Mouse (Mus musculus): ENCODE data around the gene Coro2a.

Gene Coro2a

GRCm38 (mm10) chr4:46526798-46527557 is 75.0 kb downstream of the Coro2a start:
- no peak for DNase-seq (ENCODE audit: extremely low spot score)

GRCm38 (mm10) chr4:46526226-46526625 is 75.8 kb downstream of the Coro2a start:
- DNase-seq (ENCODE audit: extremely low spot score) = no peak

- DNase-seq (ENCODE audit: extremely low spot score) = no peak
Measured at GRCm38 (mm10) chr4:46523324-46523723, 78.7 kb downstream of the Coro2a start.

GRCm38 (mm10) chr4:46521457-46521856 is 80.5 kb downstream of the Coro2a start:
- no peak for DNase-seq (ENCODE audit: extremely low spot score)

- no peak for DNase-seq (ENCODE audit: extremely low spot score)
Measured at GRCm38 (mm10) chr4:46520491-46520890, 81.5 kb downstream of the Coro2a start.

- peak; percentile 69 for DNase-seq (ENCODE audit: extremely low spot score)
Measured at GRCm38 (mm10) chr4:46507736-46508460, 94.1 kb downstream of the Coro2a start.

- peak; percentile 97 for DNase-seq (ENCODE audit: extremely low spot score)
Measured at GRCm38 (mm10) chr4:46506801-46507610, 95.0 kb downstream of the Coro2a start.

- DNase-seq (ENCODE audit: extremely low spot score) = no peak
Measured at GRCm38 (mm10) chr4:46505361-46506057, 96.5 kb downstream of the Coro2a start.

- no peak for DNase-seq (ENCODE audit: extremely low spot score)
Measured at GRCm38 (mm10) chr4:46503881-46504280, 98.1 kb downstream of the Coro2a start.

GRCm38 (mm10) chr4:46502606-46503502 is 99.1 kb downstream of the Coro2a start:
- peak; percentile 15 for DNase-seq (ENCODE audit: extremely low spot score)

- DNase-seq (ENCODE audit: extremely low spot score) = peak; percentile 47
Measured at GRCm38 (mm10) chr4:46498976-46499375, 103.0 kb downstream of the Coro2a start.

GRCm38 (mm10) chr4:46498511-46498910 is 103.5 kb downstream of the Coro2a start:
- DNase-seq (ENCODE audit: extremely low spot score) = peak; percentile 52

GRCm38 (mm10) chr4:46497286-46497892 is 104.6 kb downstream of the Coro2a start:
- peak; percentile 68 for DNase-seq (ENCODE audit: extremely low spot score)

- DNase-seq (ENCODE audit: extremely low spot score) = no peak
Measured at GRCm38 (mm10) chr4:46495543-46495942, 106.5 kb downstream of the Coro2a start.

- DNase-seq (ENCODE audit: extremely low spot score) = no peak
Measured at GRCm38 (mm10) chr4:46493071-46493470, 108.9 kb downstream of the Coro2a start.

GRCm38 (mm10) chr4:46489028-46489925 is 112.7 kb downstream of the Coro2a start, which contains the start of gene Nans:
TSS of gene Nans (plus strand) at chr4:46489248.
- peak; percentile 91 for DNase-seq (ENCODE audit: extremely low spot score)

GRCm38 (mm10) chr4:46487348-46487747 is 114.7 kb downstream of the Coro2a start:
- no peak for DNase-seq (ENCODE audit: extremely low spot score)
